Mouse (Mus musculus) gastrocnemius, postnatal 36 days (tissue): Measurements from ENCODE around the gene Tnks1bp1. TPM values are rescaled to one million over a fixed set of nuclear protein-coding genes. Genes with fewer than 3 reads are reported as not detected.

Source experiments
- DNase-seq, 2 experiments: peaks; one replicate each; pipeline ENCODE4 v3.0.0; 2022
- intact Hi-C: fragments of 180-260 bp; cut with DNase I; formaldehyde crosslinking; loops from one replicate; pipeline ENCODE4 v1.15.1; 2025
- long read RNA-seq, 2 experiments: library from polyadenylated mRNA; stranded (forward); transcript quantifications; one replicate each; pipeline ENCODE4 v2.0.0; 2021
- total RNA-seq, 2 experiments: library from RNA; stranded (reverse); gene quantifications; 2 replicates each; pipeline ENCODE4 v1.2.3; 2021

The Tnks1bp1 gene
- total RNA-seq: 10 to 100 TPM; 27.2 to 29.6 TPM
- long read RNA-seq, experiment 1, partial matches to known transcripts: 4 of 5 reads
- long read RNA-seq, experiment 1, other reads (novel, unspliced or antisense): 1 of 5 reads
- long read RNA-seq, experiment 2, partial matches to known transcripts: 4 of 4 reads
- long read RNA-seq, experiment 2, other reads (novel, unspliced or antisense): 0 of 4 reads

GRCm38 (mm10) chr2:85047596-85048167 lies at the start of gene Tnks1bp1:
Gene Tnks1bp1 (plus strand): TSS chr2:85048022.
- intact Hi-C loops: loop anchor here (10.0 kb wide), 1 partner anchor 223 kb away; the partner anchor contains the start of genes Smtnl1 and Timm10
- DNase-seq: peak; percentile 98 to 99

- intact Hi-C loops: no loop called here
- no peak for DNase-seq
Measured at GRCm38 (mm10) chr2:84999486-85000181, 48.2 kb upstream of the Tnks1bp1 start.

GRCm38 (mm10) chr2:85001497-85001896 lies 46.3 kb upstream of the Tnks1bp1 start:
- intact Hi-C loops: no loop called here

GRCm38 (mm10) chr2:85002575-85002974 lies 45.2 kb upstream of the Tnks1bp1 start:
- intact Hi-C loops: no loop called here

More at GRCm38 (mm10) chr2:85001497-85001896, 46.3 kb upstream of the Tnks1bp1 start:
- no peak for DNase-seq

GRCm38 (mm10) chr2:85004341-85004740 lies 43.5 kb upstream of the Tnks1bp1 start:
- intact Hi-C loops: no loop called here
- DNase-seq: no peak

More at GRCm38 (mm10) chr2:85002575-85002974, 45.2 kb upstream of the Tnks1bp1 start:
- no peak for DNase-seq

GRCm38 (mm10) chr2:85006600-85006999 lies 41.2 kb upstream of the Tnks1bp1 start:
- intact Hi-C loops: loop anchor here (2.0 kb wide), 1 partner anchor 50 kb away; no protein-coding TSS in a partner anchor
- DNase-seq: no peak

- intact Hi-C loops: loop anchor here (2.0 kb wide), 1 partner anchor 51 kb away; no protein-coding TSS in a partner anchor
- DNase-seq: no peak
Measured at GRCm38 (mm10) chr2:85007729-85008128, 40.1 kb upstream of the Tnks1bp1 start.

- intact Hi-C loops: no loop called here
- DNase-seq: no peak
Measured at GRCm38 (mm10) chr2:85009212-85009611, 38.6 kb upstream of the Tnks1bp1 start.

GRCm38 (mm10) chr2:85011906-85012604 lies 35.8 kb upstream of the Tnks1bp1 start:
- no peak for DNase-seq
- intact Hi-C loops: loop anchor here (10.0 kb wide), 1 partner anchor 177 kb away; the partner anchor contains the start of gene Slc43a1

GRCm38 (mm10) chr2:85012679-85013078 lies 35.1 kb upstream of the Tnks1bp1 start:
- intact Hi-C loops: loop anchor here (10.0 kb wide), 1 partner anchor 178 kb away; the partner anchor contains the start of gene Slc43a1

GRCm38 (mm10) chr2:85013826-85014587 lies 33.8 kb upstream of the Tnks1bp1 start:
- intact Hi-C loops: loop anchor here (10.0 kb wide), 1 partner anchor 179 kb away; the partner anchor contains the start of gene Slc43a1
- no peak for DNase-seq

More at GRCm38 (mm10) chr2:85012679-85013078, 35.1 kb upstream of the Tnks1bp1 start:
- DNase-seq: no peak

- intact Hi-C loops: loop anchor here (10.0 kb wide), 1 partner anchor 180 kb away; the partner anchor contains the start of gene Slc43a1
- DNase-seq: no peak
Measured at GRCm38 (mm10) chr2:85014588-85014982, 33.2 kb upstream of the Tnks1bp1 start.

GRCm38 (mm10) chr2:85022043-85022442 lies 25.8 kb upstream of the Tnks1bp1 start:
- intact Hi-C loops: loop anchor here (10.0 kb wide), 1 partner anchor 223 kb away; no protein-coding TSS in a partner anchor

GRCm38 (mm10) chr2:85026178-85026577 lies 21.6 kb upstream of the Tnks1bp1 start:
- no peak for DNase-seq
- intact Hi-C loops: loop anchor here (10.0 kb wide), 1 partner anchor 219 kb away; no protein-coding TSS in a partner anchor

More at GRCm38 (mm10) chr2:85022043-85022442, 25.8 kb upstream of the Tnks1bp1 start:
- DNase-seq: no peak

GRCm38 (mm10) chr2:85027281-85027680 lies 20.5 kb upstream of the Tnks1bp1 start:
- DNase-seq: no peak
- intact Hi-C loops: loop anchor here (10.0 kb wide), 1 partner anchor 218 kb away; no protein-coding TSS in a partner anchor

GRCm38 (mm10) chr2:85029897-85030296 lies 17.9 kb upstream of the Tnks1bp1 start:
- DNase-seq: no peak
- intact Hi-C loops: loop anchor here (10.0 kb wide), 1 partner anchor 215 kb away; no protein-coding TSS in a partner anchor

- intact Hi-C loops: no loop called here
Measured at GRCm38 (mm10) chr2:85030989-85031388, 16.8 kb upstream of the Tnks1bp1 start.

GRCm38 (mm10) chr2:85033121-85033520 lies 14.7 kb upstream of the Tnks1bp1 start:
- DNase-seq: no peak
- intact Hi-C loops: no loop called here

More at GRCm38 (mm10) chr2:85030989-85031388, 16.8 kb upstream of the Tnks1bp1 start:
- no peak for DNase-seq

- intact Hi-C loops: no loop called here
- DNase-seq: no peak
Measured at GRCm38 (mm10) chr2:85034169-85034568, 13.7 kb upstream of the Tnks1bp1 start.
